Comparison of ENCODE assay signal across 11 mouse cellular contexts in the genomic region with DNA sequence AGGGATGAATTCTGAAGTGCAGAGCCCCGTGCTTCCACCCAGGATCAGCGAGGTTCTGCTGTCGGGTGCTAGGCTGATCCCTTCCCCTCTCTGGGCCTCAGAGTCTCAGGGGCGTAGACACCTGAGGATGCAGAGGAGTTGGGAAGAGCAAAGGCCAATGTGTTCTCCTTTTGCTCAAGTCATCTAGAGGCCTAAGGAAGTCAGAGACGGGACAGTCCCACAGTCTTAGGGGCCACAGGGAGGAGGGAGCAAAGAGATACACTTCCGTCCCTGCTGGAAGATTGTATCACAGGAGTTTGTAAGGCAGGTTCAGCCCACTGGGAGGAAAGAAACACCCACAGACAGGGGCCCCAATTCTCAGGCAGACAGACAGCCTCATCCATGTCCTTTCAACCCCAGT. TPM values are rescaled to one million over a fixed set of nuclear protein-coding genes. Genes with fewer than 3 reads are reported as not detected.
DNase-seq lines count a peak whose midpoint lies in the region; ATAC-seq and TF ChIP-seq lines count a peak whose summit lies in the region.
"Had no signal": no experiment of that assay in that cellular context is flagged by ENCODE, and none has a peak within 500 bp of the region (broad histone marks: within the 10 kb centered on the region; RNA-seq: fewer than 3 reads in every experiment).

No protein-coding gene starts in this region.

- no peaks in the 10 kb centered on the region for H3K9me3 ChIP-seq in kidney, embryonic 14.5 days (ENCODE audit: control insufficient read depth, low read length)
- H3K9me3 ChIP-seq: forebrain, embryonic 15.5 days had no signal

- no peaks in the 10 kb centered on the region for H3K36me3 ChIP-seq in kidney, embryonic 14.5 days (ENCODE audit: control insufficient read depth, insufficient read depth, low read length)
- H3K36me3 ChIP-seq: forebrain, embryonic 15.5 days had no signal

- TF ChIP-seq CTCF in embryonic fibroblast, embryonic 13.5 days (IDR thresholded peaks at IDR 0.05; ENCODE audit: borderline replicate concordance, insufficient read depth, low read length) = no peak

- H3K4me1 ChIP-seq in kidney, embryonic 14.5 days (ENCODE audit: control insufficient read depth, insufficient read depth, low read length) = peaks cover 3% of the 10 kb centered on the region; the same call in 1 of the 2 replicates
- peaks cover 9% of the 10 kb centered on the region for H3K4me1 ChIP-seq in embryonic fibroblast, embryonic 13.5 days (ENCODE audit: control insufficient read depth, insufficient read depth, low read length)

- 41% methylated on average over 6 of the region's 6 CpGs for WGBS in kidney, embryonic 14.5 days

- H3K4me3 ChIP-seq in kidney, embryonic 14.5 days (ENCODE audit: low read length) = peak overlapping the region; percentile 17; the same call in 1 of the 2 replicates
- no peak overlapping the region for H3K4me3 ChIP-seq in embryonic fibroblast, embryonic 13.5 days (ENCODE audit: insufficient read depth, low read length)
- H3K4me3 ChIP-seq: forebrain, embryonic 15.5 days had no signal

- H3K27me3 ChIP-seq in kidney, embryonic 14.5 days (ENCODE audit: control insufficient read depth, insufficient read depth, low read length) = no peaks in the 10 kb centered on the region
- H3K27me3 ChIP-seq: forebrain, embryonic 15.5 days had no signal

- H3K27ac ChIP-seq in kidney, embryonic 14.5 days (ENCODE audit: low read depth, low read length) = no peak overlapping the region
- 0 out of 2 replicates have a peak overlapping the region, but pooled peaks have one; percentile 20 for H3K27ac ChIP-seq in embryonic fibroblast, embryonic 13.5 days (ENCODE audit: insufficient read depth, low read length)
- H3K27ac ChIP-seq: forebrain, embryonic 15.5 days had no signal

- peak overlapping the region; percentile 34 for H3K4me2 ChIP-seq in kidney, embryonic 14.5 days (replicated peaks; ENCODE audit: low read depth, low read length)
- H3K4me2 ChIP-seq: forebrain, embryonic 15.5 days had no signal

- ATAC-seq in kidney, embryonic 14.5 days (ENCODE audit: low FRiP score, low TSS enrichment) = no peak
- peak; percentile 68 for ATAC-seq in CD4-positive, CD25-positive, alpha-beta regulatory T cell, adult 4 months
- ATAC-seq in megakaryocyte progenitor cell, adult 5-6 weeks (replicated peaks; ENCODE audit: poor library complexity) = peak; percentile 50
- ATAC-seq: forebrain, embryonic 15.5 days had no signal

- DNase-seq in kidney, postnatal 14 days = no peak
- DNase-seq in embryo, embryonic 9.5 days (ENCODE audit: extremely low spot score) = no peak
- DNase-seq in gastrocnemius, postnatal 36 days = no peak
- no peak for DNase-seq in cerebellum, adult 9-10 months
- DNase-seq: kidney, adult 9 months had no signal

- intact Hi-C loops in gastrocnemius, postnatal 36 days (cut with DNase I) = no loop called here

- peak overlapping the region; percentile 20; the same call in 1 of the 2 replicates for H3K9ac ChIP-seq in kidney, embryonic 14.5 days (ENCODE audit: low read depth, low read length)

- no peak for TF ChIP-seq POLR2A in embryonic fibroblast, embryonic 13.5 days (IDR thresholded peaks at IDR 0.05; ENCODE audit: low read depth, low read length)

RNA-seq across cellular contexts. Expression of gene Sh2d3c, which starts 1.2 kb away (rescaled TPM):
- 19.8 and 25.4 TPM in 2 replicates for polyA plus RNA-seq in kidney, embryonic 14.5 days (2014; fragmentation: Nextera tagmentation; extraction: Ambion mirVana)
- polyA plus RNA-seq in CD4-positive, CD25-positive, alpha-beta regulatory T cell, adult 4 months (2017; shearing (Covaris generic)) = 10 to 100 TPM; 54.0 to 90.6 TPM
- 2.1 and 2.6 TPM in 2 replicates for polyA plus RNA-seq in embryonic fibroblast, embryonic 13.5 days (2011; ENCODE audit: insufficient read length, low read depth, missing spikeins)
- 18.2 and 19.9 TPM in 2 replicates for total RNA-seq in megakaryocyte progenitor cell, adult 5-6 weeks (2015)
- 10.3 and 10.7 TPM in 2 replicates for total RNA-seq in megakaryocyte progenitor cell, adult 5-6 weeks (2017)
- total RNA-seq in gastrocnemius, postnatal 36 days (2021) = 1 to 10 TPM; 6.4 to 7.0 TPM

RNA-seq across cellular contexts. Expression of gene Cdk9, which starts 9.2 kb away (rescaled TPM):
- 105 and 106 TPM in 2 replicates for polyA plus RNA-seq in kidney, embryonic 14.5 days (2014; fragmentation: Nextera tagmentation; extraction: Ambion mirVana)
- 10 to 100 TPM; 16.3 to 22.9 TPM for polyA plus RNA-seq in CD4-positive, CD25-positive, alpha-beta regulatory T cell, adult 4 months (2017; shearing (Covaris generic))
- 77.9 and 82.0 TPM in 2 replicates for polyA plus RNA-seq in embryonic fibroblast, embryonic 13.5 days (2011; ENCODE audit: insufficient read length, low read depth, missing spikeins)
- total RNA-seq in megakaryocyte progenitor cell, adult 5-6 weeks (2015) = 63.4 and 79.2 TPM in 2 replicates
- 39.3 and 42.5 TPM in 2 replicates for total RNA-seq in megakaryocyte progenitor cell, adult 5-6 weeks (2017)
- total RNA-seq in gastrocnemius, postnatal 36 days (2021) = 10 to 100 TPM; 18.1 to 21.0 TPM

RNA-seq across cellular contexts. Expression of gene Fpgs, which starts 18.1 kb away (rescaled TPM):
- polyA plus RNA-seq in kidney, embryonic 14.5 days (2014; fragmentation: Nextera tagmentation; extraction: Ambion mirVana) = 27.1 and 33.2 TPM in 2 replicates
- polyA plus RNA-seq in CD4-positive, CD25-positive, alpha-beta regulatory T cell, adult 4 months (2017; shearing (Covaris generic)) = 10 to 100 TPM in 1 of 2 experiments, 1 to 10 TPM in 1; 9.4 to 12.5 TPM
- 20.2 and 26.4 TPM in 2 replicates for polyA plus RNA-seq in embryonic fibroblast, embryonic 13.5 days (2011; ENCODE audit: insufficient read length, low read depth, missing spikeins)
- total RNA-seq in megakaryocyte progenitor cell, adult 5-6 weeks (2015) = 18.0 and 19.1 TPM in 2 replicates
- total RNA-seq in megakaryocyte progenitor cell, adult 5-6 weeks (2017) = 20.7 and 27.4 TPM in 2 replicates
- total RNA-seq in gastrocnemius, postnatal 36 days (2021) = 1 to 10 TPM; 4.4 to 4.5 TPM

RNA-seq across cellular contexts. Expression of gene 6330409D20Rik, which starts 18.8 kb away (rescaled TPM):
- not detected in 2 replicates for polyA plus RNA-seq in kidney, embryonic 14.5 days (2014; fragmentation: Nextera tagmentation; extraction: Ambion mirVana)
- under 1 TPM in 1 of 2 experiments, not detected in 1; 0.58 TPM for polyA plus RNA-seq in CD4-positive, CD25-positive, alpha-beta regulatory T cell, adult 4 months (2017; shearing (Covaris generic))
- polyA plus RNA-seq in embryonic fibroblast, embryonic 13.5 days (2011; ENCODE audit: insufficient read length, low read depth, missing spikeins) = not detected in 2 replicates
- not detected in 2 replicates for total RNA-seq in megakaryocyte progenitor cell, adult 5-6 weeks (2015)
- total RNA-seq in megakaryocyte progenitor cell, adult 5-6 weeks (2017) = not detected in 2 replicates
- not detected for total RNA-seq in gastrocnemius, postnatal 36 days (2021)
- total RNA-seq: MEL had no signal

RNA-seq across cellular contexts. Expression of gene Tor2a, which starts 35.0 kb away (rescaled TPM):
- 75.6 and 76.8 TPM in 2 replicates for polyA plus RNA-seq in kidney, embryonic 14.5 days (2014; fragmentation: Nextera tagmentation; extraction: Ambion mirVana)
- polyA plus RNA-seq in CD4-positive, CD25-positive, alpha-beta regulatory T cell, adult 4 months (2017; shearing (Covaris generic)) = 10 to 100 TPM; 64.5 to 84.5 TPM
- polyA plus RNA-seq in embryonic fibroblast, embryonic 13.5 days (2011; ENCODE audit: insufficient read length, low read depth, missing spikeins) = 26.1 and 36.6 TPM in 2 replicates
- total RNA-seq in megakaryocyte progenitor cell, adult 5-6 weeks (2015) = 25.1 and 26.7 TPM in 2 replicates
- total RNA-seq in megakaryocyte progenitor cell, adult 5-6 weeks (2017) = 16.2 and 24.5 TPM in 2 replicates
- total RNA-seq in gastrocnemius, postnatal 36 days (2021) = 1 to 10 TPM; 3.9 to 5.1 TPM
